Mouse (Mus musculus) spleen, adult 18-20 months (tissue): Measurements from ENCODE around the gene Pbxip1.

Experiments used
- DNase-seq, 2 experiments: peaks; one replicate each; pipeline ENCODE4 v3.0.0; 2022; ENCODE audit warnings: mixed read lengths in 2 of 2

The Pbxip1 gene

GRCm38 (mm10) chr3:89436176-89437113 lies at the start of gene Pbxip1:
Gene Pbxip1, plus strand, starts transcription at chr3:89436706.
- peak; percentile 57 to 65 for DNase-seq

- peak in 1 of 2 experiments; percentile 32 for DNase-seq
Measured at GRCm38 (mm10) chr3:89387632-89388031, 48.9 kb upstream of the Pbxip1 start.

- peak in 1 of 2 experiments; percentile 22 for DNase-seq
Measured at GRCm38 (mm10) chr3:89388134-89388881, 48.2 kb upstream of the Pbxip1 start.

DNA sequence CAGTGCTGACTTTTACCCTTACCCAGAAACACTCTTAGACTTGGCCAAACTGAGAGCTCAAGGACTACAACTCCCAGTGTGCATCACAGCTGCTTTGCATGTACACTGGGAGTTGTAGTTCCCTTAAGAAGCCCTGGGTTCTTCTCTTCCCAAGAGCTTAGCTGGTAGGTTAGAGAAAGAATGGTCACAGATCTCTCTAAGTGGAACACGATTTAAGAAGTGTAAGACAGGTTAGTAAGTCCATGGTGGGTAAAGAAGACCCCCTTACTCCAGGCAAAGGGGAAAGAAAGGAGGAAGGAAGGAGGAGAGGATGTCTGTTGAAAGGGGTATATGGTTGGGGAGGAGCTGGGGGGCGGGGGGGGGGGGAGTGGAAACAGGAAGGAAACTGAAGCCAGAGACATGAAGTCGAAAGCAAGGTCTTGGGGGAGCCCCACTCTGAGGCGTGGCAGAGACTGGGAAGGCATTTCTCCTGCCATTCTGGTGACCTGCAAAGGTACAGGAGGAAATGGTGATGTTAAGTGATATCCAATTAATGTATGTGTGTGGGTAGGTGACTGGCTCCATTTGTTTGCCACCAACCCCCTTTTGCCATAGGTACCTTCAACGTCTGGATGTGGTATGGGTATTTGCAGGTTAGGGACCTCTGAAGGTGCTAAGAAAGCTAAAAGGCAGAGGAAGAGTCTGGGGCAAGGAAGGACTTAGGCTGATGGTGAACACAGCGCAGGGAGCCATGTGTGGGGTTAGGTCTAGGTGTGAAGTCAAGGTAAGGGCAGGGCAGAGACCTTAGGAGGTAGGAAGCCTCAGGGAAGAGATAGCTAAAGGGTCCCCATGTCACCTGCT lies 47.4 kb upstream of the Pbxip1 start:
- peak; percentile 52 to 57 for DNase-seq

DNA sequence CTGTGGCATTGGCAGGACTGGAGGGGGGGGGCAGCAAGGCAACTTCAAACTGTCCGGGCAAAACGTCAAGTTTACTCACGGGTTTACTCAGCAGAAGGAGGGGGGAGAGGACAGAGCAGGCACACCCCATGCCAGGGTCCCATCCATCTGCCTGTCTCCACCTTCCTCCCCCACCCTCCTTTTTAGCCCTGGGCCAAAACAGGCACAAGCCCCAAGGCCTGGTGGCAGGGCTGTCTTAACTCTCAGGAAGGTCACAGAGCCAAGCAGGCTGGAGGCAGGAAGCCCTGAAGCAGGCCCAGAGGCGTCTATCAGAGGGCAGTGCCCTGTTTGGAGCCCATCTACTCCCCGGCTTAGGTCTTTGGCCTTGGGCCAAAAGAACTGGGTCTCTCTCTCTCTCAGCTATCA lies 46.4 kb upstream of the Pbxip1 start:
- DNase-seq: peak in 1 of 2 experiments; percentile 36

DNA sequence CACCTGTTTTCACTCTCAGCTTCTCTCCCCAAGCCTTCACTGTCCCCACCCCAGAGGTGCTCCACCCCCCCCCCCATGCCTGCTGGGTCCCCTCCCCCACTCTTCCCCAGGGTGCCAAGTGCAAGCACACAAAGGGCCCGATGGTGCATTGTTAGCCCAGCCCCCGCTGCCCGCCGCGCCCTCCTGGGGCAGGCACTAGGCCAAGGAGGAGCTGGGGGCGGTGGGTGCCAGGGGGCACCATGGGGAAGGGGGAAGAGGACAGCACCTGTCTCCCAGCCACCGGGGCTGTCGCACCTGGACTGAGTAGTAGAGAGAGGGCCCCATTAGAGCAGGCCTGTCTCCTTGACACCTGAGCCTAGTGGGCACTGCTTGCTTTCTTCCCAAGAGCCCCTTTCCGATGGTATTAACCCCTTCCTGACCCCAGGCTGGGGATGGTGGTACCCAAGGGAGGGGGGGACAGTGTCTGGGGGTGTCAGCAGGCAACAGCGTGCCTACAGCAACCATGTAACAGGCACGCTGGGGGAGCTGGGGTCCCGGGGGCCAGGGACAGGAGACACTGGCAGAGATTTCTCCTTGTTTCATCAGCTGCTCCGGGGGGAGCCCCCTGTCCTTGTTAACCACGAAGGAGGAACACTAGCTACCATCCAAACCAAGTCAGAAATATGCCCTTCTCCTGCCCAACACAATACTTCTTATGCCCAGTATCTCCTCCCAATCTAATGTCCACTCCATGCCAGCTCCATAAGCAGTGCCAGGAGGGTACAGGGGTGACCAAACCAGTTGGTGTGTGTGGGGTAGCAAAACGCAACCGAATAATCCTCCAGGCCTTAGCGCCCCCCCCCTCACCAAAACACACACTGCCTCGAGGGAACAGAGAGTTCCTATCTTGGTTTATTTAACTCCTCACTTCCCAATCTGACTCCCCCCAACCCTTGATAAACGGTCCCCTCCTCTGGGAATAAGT lies 45.5 kb upstream of the Pbxip1 start:
- peak; percentile 59 to 60 for DNase-seq

DNA sequence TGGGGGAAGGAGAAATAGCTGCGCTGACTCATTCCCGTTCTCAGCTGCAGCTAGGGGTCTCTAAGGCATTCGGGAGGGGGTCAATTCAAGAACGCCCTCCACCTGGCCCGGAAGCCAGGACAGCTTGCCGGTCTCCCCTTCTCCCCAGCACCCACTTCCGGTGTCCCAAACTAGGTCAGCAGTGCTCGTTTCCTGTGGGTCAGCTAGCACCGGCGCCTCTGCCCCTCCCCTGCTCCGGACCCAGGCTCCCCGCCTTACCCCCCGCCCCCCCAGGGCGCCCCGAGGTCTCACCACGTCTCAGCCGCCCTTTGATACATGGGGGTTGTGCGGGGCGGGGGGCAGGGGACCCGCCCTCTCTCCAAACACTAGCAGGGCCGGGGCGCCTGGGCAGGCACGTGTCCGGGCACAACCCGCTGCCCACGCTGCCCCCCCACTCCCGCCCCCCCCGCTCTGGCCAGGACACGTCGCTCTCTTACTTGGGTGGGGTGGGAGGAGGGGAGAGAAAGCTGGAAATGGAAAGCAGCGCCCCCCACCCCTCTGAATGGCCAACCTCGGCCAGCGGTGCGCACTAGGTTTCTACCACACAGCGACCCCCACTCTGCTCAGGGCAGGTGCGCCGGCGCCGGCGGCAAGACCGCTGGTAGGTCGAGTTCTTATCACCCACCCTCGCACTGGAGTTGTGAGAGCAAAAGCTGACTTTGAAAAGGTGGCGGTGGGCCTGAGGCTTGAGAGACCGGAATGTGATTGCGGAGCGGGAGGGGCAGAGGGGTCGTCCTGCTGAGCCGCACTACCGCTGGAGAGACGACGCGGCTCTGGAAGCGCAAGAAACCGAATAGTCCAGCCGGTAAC lies 44.6 kb upstream of the Pbxip1 start:
- DNase-seq: peak in 1 of 2 experiments; percentile 39

DNA sequence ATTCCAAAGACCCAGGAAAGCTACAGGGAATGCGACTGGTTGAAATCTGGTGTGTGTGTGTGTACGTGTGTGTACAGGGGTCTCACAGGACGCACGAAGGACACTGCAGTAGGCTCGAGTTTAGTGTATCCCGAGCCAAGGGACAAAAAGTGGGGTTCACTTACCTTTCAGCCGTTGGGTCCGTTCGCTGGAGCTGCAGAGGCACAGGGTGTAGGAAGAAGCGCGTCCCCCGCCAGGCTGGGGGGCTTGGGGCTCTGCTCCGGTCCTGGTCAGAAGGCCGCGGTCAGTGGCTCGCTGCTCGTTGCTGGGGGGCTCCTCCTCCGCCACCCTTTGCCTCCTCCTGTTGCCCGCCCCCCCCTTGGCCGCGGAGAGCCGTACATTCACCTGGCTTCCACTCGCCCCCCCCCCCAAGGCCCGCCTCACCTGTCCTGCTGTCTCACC lies 43.6 kb upstream of the Pbxip1 start:
- DNase-seq: peak in 1 of 2 experiments; percentile 43

DNA sequence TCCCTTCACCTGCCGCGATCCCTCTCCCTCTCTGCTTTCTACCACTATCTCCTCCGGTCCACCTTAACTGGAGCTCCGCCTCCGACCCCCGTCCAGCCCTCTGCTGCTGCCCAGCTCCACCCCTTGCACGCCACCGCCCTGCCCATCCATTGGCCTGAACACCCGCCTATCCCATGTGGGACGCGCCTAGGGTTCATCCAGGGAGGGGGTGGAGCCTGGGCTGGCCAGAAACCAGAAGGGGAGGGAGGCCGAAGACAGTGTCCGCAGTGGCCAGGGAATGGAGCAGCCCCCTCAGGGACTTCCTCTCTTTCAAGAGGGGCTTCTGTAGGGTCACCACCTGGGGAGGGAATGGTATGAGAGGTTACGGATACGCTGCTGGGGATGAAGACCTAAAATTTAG lies 42.9 kb upstream of the Pbxip1 start:
- peak; percentile 92 to 95 for DNase-seq

GRCm38 (mm10) chr3:89394006-89394893 lies 42.3 kb upstream of the Pbxip1 start, which contains the start of gene Zbtb7b:
Gene Zbtb7b, minus strand, starts transcription at chr3:89394776.
- peak; percentile 51 to 59 for DNase-seq

- DNase-seq: peak in 1 of 2 experiments; percentile 56
Measured at GRCm38 (mm10) chr3:89394894-89395256, 41.6 kb upstream of the Pbxip1 start.

GRCm38 (mm10) chr3:89395419-89395805 lies 41.1 kb upstream of the Pbxip1 start:
- DNase-seq: no peak

DNA sequence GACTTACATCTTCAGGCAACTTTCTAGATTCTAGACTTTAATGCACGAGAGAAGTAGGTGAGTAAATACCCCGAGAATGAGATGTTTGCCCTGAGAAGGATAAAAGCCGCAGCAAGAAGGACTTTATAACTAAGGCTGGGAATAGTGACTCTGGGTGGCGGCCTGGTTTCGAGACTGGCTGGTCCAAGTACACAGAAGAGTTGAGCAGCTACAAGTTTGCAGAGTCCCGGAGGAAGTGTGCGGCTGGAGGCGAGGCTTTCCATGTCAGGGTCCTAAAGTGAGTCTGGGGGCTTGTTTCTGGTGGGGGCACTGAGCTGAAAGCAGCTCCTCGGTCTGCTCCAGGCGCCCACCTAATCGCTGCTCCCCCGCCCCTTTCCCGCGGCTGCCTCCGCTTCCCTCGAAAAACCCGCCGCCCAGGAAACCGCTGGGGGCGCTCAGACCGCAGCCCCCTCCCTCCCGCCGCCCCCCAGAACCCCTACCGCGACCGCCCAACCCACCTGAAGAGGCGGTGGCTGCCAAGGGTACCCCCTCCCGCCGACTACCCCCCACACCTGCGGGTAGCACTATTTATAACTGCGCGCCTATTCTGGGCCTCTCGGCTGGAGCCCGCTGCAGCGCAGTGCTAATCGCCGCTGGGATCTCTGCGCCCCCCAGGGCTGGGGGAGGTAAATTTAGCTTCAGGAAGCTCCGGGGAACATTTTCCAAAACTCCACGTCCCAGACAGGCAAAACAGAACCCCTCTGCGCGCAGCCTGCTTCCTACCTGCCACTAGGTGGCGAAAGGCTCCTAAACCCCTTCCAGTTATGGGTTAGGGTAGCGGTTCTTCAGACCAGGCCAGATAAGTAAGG lies 40.5 kb upstream of the Pbxip1 start:
- DNase-seq: peak in 1 of 2 experiments; percentile 63

DNA sequence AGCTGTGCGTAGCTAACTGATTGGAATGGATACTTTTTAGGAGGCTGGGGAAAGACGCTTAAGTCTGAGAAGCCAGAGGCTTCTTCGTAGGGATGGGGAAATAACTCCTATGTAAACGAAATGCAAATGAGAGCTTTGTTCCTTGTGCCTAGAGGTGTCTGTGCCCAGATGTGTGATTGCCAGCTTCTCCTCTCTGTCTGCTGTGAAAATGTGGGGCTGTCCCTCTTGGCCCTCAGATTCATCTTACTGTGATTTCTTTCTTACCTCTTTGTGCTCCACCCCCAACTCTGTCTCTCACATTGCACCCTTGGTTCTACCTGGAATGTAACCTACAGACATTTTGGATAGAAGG lies 39.9 kb upstream of the Pbxip1 start:
- DNase-seq: no peak

DNA sequence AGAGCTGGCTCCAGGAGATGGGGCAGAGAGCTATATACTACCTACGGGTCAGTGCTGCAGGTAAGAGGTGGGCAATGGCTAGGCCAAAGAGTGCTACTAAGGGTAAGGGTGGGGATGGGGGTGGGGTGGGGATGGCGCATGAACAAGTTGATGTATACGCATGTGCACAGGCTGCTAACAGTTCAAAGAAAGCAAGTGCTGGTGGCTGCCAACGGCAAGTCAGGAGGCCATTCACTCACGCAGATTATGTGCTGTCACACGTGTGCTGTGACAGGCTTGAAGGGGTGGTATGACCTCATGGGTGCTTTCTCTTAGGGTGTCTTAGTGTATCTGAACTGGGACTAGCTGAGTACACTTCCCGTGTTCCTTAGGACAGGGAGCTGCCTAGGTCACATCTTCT lies 35.2 kb upstream of the Pbxip1 start:
- no peak for DNase-seq

- no peak for DNase-seq
Measured at GRCm38 (mm10) chr3:89402693-89403092, 33.8 kb upstream of the Pbxip1 start, which contains the start of gene Lenep. Gene Lenep, minus strand, starts transcription at chr3:89402793.

DNA sequence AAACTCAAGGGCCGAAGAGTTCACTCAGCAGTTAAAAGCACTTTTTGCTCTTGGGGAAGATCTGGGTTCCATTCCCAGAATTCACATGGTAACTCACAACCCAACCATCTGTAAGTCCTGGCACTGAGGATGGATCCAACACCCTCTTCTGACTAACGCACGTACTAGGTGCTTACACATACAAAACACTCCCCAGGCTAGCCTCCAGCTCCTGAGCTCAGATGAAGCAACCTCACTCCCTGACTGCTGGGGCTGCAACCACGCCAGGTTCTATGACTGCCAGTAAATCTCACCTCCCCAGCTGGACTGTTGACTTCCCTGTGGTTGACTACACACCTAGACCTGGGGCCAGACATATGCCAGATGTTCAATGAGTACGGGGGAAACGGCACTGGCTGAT lies 29.6 kb upstream of the Pbxip1 start:
- DNase-seq: no peak

DNA sequence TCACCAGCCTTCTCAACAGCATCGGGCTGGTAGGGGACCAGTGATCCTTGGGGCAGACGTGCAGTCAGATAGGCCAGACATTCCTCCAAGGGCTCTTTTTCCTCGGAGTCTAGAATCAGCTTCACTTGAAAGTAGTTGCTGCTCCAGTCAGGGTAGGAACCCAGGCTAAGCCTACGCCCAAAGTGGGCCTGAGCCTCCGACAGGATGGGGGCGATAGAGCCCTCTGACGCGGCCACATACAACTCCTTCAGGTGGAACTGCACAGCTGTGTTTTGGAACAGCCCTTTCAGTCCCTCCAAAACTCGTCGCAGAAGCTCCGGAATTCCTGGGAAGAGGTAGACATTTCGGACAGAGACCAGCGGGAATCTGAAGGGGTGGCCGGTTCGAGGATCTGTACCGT lies 28.1 kb upstream of the Pbxip1 start:
- no peak for DNase-seq
